Mouse (Mus musculus): Measurements from ENCODE around the gene Frmd4a. TPM values are rescaled to one million over a fixed set of nuclear protein-coding genes. Genes with fewer than 3 reads are reported as not detected.

The Frmd4a gene
- total and polyA plus RNA-seq, 2 experiments from 2014 or later = 40.7 to 55.8 TPM

DNA sequence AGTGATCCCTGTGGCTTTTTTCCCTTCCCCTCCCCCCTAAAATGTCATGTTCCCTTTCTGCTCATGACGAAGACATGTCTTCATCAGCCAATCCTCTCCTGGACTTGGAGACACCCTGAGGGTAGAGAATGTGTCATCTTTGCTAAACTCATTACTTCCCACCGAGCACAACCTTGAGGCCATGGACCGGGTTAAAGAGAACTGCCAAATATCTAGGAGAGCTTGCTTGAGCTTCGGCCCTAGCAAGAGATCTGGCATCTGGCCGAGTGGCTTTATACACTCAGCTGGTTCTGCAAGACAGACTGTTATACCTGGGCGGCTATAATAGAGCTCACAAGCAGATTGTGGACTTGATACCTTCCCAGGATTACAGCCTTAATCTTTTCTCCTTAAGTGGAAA is 66.4 kb downstream of the Frmd4a start:
- no peaks in the 10 kb centered on the region for H3K9me3 ChIP-seq (ENCODE audit: low read length)
- DNase-seq (ENCODE audit: low spot score) = peak; percentile 67
- WGBS = 50% methylated on average over 6 of the region's 6 CpGs
- no peak overlapping the region for H3K4me2 ChIP-seq (ENCODE audit: low read depth, low read length)
- peak; percentile 52; the same call in 1 of the 2 replicates for ATAC-seq
- no peak overlapping the region for H3K27ac ChIP-seq
- no peaks in the 10 kb centered on the region for H3K36me3 ChIP-seq (ENCODE audit: insufficient read depth, low read length)
- peaks cover 12% of the 10 kb centered on the region for H3K4me1 ChIP-seq (ENCODE audit: insufficient read depth, low read length)
- no peak overlapping the region for H3K4me3 ChIP-seq (ENCODE audit: low read length)
- no peak overlapping the region for H3K9ac ChIP-seq (replicated peaks; ENCODE audit: low read length)
- H3K27me3 ChIP-seq (ENCODE audit: insufficient read depth, low read length) = no peaks in the 10 kb centered on the region
- TF ChIP-seq CTCF (IDR thresholded peaks at IDR 0.05; ENCODE audit: low read depth) = no peak

DNA sequence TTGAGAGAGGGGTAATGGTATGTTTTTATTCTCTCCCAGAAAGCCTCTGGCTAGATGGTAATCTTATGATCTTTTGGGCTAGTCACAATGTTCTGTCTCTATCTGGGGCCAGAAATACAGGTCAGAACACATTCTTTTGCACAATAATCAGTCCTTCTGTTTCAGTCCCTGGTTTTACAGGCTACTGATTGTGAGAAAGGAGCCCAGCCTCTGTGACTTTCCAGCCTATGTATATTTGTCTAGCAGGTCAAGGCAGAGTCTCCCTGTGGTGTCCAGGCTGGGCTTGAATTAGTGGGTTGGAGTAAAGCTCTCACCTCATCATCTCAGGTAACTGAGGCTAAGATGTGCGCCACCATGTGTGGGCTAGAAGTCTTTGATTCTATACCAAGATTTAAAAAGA is 80.1 kb downstream of the Frmd4a start:
- 96% methylated on average over 1 of the region's 1 CpGs for WGBS

DNA sequence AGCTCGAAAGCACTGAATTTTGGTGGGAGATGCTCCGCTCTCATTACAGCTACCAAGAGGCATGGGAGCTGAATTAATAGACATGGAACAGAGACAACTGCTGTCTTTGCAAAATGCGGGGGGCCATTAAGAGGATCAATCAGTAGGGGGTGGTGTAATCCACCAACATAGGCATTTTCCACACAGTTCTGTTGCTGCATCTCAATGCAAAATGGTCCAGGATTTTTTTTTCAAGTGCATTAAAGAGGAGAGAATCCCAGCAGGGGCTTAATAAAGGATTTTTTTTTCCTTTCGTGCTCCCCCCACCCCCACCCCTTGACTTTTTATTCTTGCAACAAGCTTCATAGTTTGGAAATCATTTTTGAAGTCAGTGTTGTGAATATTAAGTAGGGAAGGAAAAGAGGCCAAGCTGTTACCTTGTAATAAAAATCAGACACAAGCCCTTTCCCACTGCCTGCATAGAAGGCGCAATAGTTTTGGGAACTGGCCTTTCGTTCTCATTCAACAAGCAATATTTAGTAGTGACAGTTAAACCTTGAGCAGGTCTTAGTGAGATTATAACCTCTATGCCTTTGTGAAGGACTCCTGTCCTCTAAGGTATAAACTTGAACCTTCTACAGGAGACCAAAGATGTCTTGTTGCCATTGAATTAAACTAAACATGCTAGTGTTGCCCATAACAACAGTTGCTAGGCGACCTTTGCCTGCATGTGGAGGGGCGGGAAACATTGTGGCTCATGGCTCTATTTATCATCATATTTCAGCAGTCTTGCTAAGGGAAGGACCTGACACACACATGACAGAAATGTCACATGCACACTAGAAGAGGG is 81.6 kb downstream of the Frmd4a start:
- TF ChIP-seq CTCF (IDR thresholded peaks at IDR 0.05; ENCODE audit: low read depth) = peak; percentile 28; the same call in 1 of the 2 replicates
- Histone ChIP-seq H3K9me3 (ENCODE audit: low read length) (0 out of 2 replicates have a peak, but pooled peaks cover 5% of the 10 kb centered on the region), H3K4me1 (ENCODE audit: insufficient read depth, low read length) (peaks cover 22% of the 10 kb centered on the region), H3K36me3 (ENCODE audit: insufficient read depth, low read length) (no peaks in the 10 kb centered on the region), H3K4me2 (ENCODE audit: low read depth, low read length) (no peak overlapping the region), H3K4me3 (ENCODE audit: low read length) (no peak overlapping the region), H3K27me3 (ENCODE audit: insufficient read depth, low read length) (no peaks in the 10 kb centered on the region), H3K9ac (replicated peaks; ENCODE audit: low read length) (no peak overlapping the region), H3K27ac (peak overlapping the region; percentile 41; the same call in 1 of the 2 replicates)
- 23% methylated on average over 8 of the region's 8 CpGs for WGBS
- ATAC-seq (peak; percentile 88), DNase-seq (ENCODE audit: low spot score) (peak; percentile 76)

More for the DNA sequence above, 80.1 kb downstream of the Frmd4a start:
- ATAC-seq (no peak), DNase-seq (ENCODE audit: low spot score) (no peak)
- no peak for TF ChIP-seq CTCF (IDR thresholded peaks at IDR 0.05; ENCODE audit: low read depth)
- no peak overlapping the region for H3K9ac ChIP-seq (replicated peaks; ENCODE audit: low read length)
- H3K4me1 ChIP-seq (ENCODE audit: insufficient read depth, low read length) = peaks cover 22% of the 10 kb centered on the region
- no peaks in the 10 kb centered on the region for H3K27me3 ChIP-seq (ENCODE audit: insufficient read depth, low read length)
- 0 out of 2 replicates have a peak, but pooled peaks cover 5% of the 10 kb centered on the region for H3K9me3 ChIP-seq (ENCODE audit: low read length)
- H3K27ac ChIP-seq = no peak overlapping the region
- H3K4me2 ChIP-seq (ENCODE audit: low read depth, low read length) = no peak overlapping the region
- no peaks in the 10 kb centered on the region for H3K36me3 ChIP-seq (ENCODE audit: insufficient read depth, low read length)
- H3K4me3 ChIP-seq (ENCODE audit: low read length) = no peak overlapping the region

DNA sequence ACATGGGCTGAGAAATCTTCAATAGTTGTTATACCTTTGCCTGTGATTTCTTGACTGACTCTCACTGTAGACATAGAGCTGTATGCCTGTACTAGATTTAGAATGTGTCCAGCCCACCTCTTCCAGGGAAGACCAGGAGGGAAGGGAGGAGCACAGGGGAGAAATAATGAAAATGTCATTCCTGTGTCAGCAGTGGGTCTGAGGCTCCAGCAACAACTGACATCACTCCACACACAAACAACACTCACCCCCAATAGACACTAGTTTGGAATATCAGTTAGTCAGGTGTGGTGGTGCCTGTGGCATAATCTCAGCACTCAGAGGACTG is 82.2 kb downstream of the Frmd4a start:
- Histone ChIP-seq H3K4me2 (ENCODE audit: low read depth, low read length) (no peak overlapping the region), H3K9ac (replicated peaks; ENCODE audit: low read length) (no peak overlapping the region), H3K4me3 (ENCODE audit: low read length) (no peak overlapping the region), H3K27ac (peak overlapping the region; percentile 41; the same call in 1 of the 2 replicates), H3K4me1 (ENCODE audit: insufficient read depth, low read length) (peaks cover 22% of the 10 kb centered on the region), H3K36me3 (ENCODE audit: insufficient read depth, low read length) (no peaks in the 10 kb centered on the region), H3K27me3 (ENCODE audit: insufficient read depth, low read length) (no peaks in the 10 kb centered on the region), H3K9me3 (ENCODE audit: low read length) (0 out of 2 replicates have a peak, but pooled peaks cover 5% of the 10 kb centered on the region)
- TF ChIP-seq CTCF (IDR thresholded peaks at IDR 0.05; ENCODE audit: low read depth) = no peak
- DNase-seq (ENCODE audit: low spot score) = no peak
- ATAC-seq = peak; percentile 30; the same call in 1 of the 2 replicates

DNA sequence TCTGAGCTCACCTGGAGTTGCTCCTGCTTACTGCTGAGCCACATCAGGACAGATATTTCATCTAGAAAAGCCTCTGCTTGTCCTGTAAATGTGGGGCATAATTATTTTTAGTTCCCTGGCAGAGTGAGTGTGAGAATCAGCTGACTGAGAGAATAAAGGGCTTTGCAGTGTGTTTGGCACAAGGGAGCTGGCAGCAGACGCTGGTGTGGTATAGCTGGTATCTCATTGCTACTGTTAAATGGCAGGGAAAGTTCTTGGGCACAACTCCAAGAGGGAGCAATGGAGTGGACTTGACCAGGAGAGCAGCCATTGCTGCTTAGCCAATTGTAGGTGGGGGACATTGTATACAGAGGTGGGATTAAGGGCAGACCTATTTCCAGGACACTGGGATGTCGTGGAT is 83.9 kb downstream of the Frmd4a start:
- Histone ChIP-seq H3K4me2 (ENCODE audit: low read depth, low read length) (no peak overlapping the region), H3K4me1 (ENCODE audit: insufficient read depth, low read length) (peaks cover 22% of the 10 kb centered on the region), H3K27ac (no peak overlapping the region), H3K36me3 (ENCODE audit: insufficient read depth, low read length) (no peaks in the 10 kb centered on the region), H3K4me3 (ENCODE audit: low read length) (no peak overlapping the region), H3K9ac (replicated peaks; ENCODE audit: low read length) (no peak overlapping the region), H3K27me3 (ENCODE audit: insufficient read depth, low read length) (no peaks in the 10 kb centered on the region), H3K9me3 (ENCODE audit: low read length) (no peaks in the 10 kb centered on the region)
- peak; percentile 40 for DNase-seq (ENCODE audit: low spot score)
- TF ChIP-seq CTCF (IDR thresholded peaks at IDR 0.05; ENCODE audit: low read depth) = no peak
- WGBS = 38% methylated on average over 2 of the region's 2 CpGs
- ATAC-seq = no peak

DNA sequence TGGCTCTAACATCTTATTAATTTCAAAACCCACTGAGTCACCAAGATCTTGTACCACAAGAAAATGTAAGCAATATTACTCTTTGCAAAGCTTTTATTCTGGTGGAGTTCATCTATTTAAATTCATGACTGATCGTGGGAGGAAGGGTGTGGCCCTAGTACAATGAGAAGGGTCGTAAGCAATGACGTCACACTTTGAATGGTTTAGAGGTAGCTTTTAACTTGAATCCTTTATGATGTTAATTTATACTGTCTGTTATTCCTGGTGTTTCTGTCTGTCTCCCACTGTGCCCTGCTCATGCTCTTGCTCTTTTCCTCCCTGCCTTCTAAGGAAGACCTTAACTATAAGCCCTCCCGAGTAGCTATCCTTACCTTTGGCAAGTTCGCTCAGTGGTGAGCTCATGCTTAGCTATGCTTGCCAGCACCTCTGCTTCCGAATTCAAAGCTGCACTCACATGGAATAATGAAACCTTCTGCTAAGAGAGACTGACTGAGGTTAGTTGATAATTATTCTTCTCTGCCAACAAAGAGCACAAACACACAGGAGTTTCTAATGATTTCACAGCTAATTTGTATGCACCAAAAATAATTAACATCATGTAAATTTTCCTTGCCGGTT is 95.9 kb downstream of the Frmd4a start:
- ATAC-seq (no peak), DNase-seq (ENCODE audit: low spot score) (no peak)
- Histone ChIP-seq H3K27me3 (ENCODE audit: insufficient read depth, low read length) (no peaks in the 10 kb centered on the region), H3K36me3 (ENCODE audit: insufficient read depth, low read length) (no peaks in the 10 kb centered on the region), H3K9ac (replicated peaks; ENCODE audit: low read length) (no peak overlapping the region), H3K4me3 (ENCODE audit: low read length) (no peak overlapping the region), H3K4me1 (ENCODE audit: insufficient read depth, low read length) (no peaks in the 10 kb centered on the region), H3K9me3 (ENCODE audit: low read length) (no peaks in the 10 kb centered on the region), H3K4me2 (ENCODE audit: low read depth, low read length) (no peak overlapping the region), H3K27ac (no peak overlapping the region)
- WGBS = 42% methylated on average over 7 of the region's 7 CpGs
- TF ChIP-seq CTCF (IDR thresholded peaks at IDR 0.05; ENCODE audit: low read depth) = no peak

Measured in hindbrain, postnatal 0 days (tissue).